Mouse (Mus musculus) urinary bladder, adult 18-20 months (tissue): ENCODE measurements around the gene Atp7a.
"Not testable (repeated sequence)": the region's sequence is repeated elsewhere in the genome, so short reads cannot be mapped to it uniquely, and the experiment has no call there.

ENCODE experiments used
- DNase-seq, 2 experiments: peaks; one replicate each; pipeline ENCODE4 v3.0.0; 2022; ENCODE audit warnings: low spot score in 2 of 2, mixed read lengths in 2 of 2

Gene Atp7a

GRCm38 (mm10) chrX:106026418-106027342 lies at the start of gene Atp7a:
Atp7a (plus strand) TSS chrX:106027276.
- DNase-seq = peak; percentile 71 to 83

DNA sequence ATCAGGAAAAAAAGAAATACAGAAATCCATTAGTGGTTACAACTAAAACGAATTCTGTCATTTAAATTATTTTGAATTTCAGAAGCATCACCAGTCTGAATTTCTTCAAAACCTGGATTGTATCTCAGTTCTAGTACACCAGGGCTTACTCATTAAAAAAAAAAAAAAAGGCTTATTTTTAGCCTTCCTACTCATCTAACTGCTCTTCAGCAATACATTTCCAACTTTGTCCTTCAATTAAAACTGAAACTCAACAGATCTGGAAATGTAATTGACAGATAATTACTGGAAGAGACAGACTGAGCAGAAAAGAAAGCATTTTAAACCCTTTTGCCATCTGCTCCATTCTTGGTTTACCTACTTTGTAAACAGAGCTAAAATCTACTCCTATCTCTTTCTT lies 25.5 kb upstream of the Atp7a start:
- DNase-seq = no peak

DNA sequence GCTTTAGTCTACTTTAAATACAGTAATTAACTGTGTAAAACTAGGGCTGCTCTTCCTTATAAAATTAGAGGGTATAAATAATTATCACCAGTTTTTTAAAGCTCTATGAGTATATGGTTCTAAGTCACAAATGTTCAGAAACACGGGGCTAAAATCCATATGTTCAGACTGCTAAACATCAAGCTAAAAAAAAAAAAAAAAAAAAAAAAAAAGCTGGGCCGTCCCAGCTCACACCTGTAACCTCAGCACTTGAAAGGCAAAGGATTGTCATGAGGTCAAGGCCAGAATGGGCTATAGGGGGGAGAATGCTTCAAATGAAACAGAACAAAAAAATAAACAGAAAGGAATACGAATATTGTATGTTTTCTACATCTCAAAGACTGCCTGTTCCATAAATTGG lies 16.3 kb upstream of the Atp7a start:
- DNase-seq = no peak

DNA sequence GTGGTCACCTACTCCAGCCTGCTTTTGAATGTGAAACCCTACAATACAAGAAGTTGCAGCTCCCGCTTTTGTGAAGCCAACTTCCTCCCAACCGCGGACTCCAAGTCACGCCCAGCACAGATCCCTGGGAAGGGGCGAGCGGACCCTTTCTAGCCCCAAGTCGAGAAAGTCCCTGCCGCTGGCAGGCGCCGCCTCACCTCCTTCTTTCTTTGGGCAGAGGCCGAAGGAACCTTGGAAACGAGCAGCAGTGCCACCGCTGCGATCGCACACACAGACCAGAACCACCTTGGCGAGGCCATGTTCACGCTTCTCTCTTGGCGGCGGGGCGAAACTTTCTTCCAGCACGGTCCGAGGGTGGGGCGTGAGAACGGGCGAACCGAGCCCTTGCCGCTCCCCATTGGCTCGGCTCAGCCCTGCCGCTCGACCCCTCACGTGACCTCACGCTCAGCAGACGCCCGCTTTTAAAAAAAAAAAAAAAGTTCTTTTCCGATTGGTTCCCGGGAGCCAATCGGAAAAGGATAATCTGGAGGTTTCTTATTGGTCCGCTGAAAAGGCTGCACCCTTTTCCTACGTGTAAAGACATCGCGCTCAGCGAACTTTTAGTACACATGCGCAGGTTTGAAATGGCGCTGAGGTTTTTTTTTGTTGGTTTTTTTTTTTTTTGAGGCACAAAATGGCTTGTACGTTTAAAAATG lies 15.5 kb upstream of the Atp7a start, which contains the start of gene Magt1:
TSS of gene Magt1 (minus strand) at position 442 of the 695 bp plus-strand sequence.
- peak; percentile 52 to 80 for DNase-seq

DNA sequence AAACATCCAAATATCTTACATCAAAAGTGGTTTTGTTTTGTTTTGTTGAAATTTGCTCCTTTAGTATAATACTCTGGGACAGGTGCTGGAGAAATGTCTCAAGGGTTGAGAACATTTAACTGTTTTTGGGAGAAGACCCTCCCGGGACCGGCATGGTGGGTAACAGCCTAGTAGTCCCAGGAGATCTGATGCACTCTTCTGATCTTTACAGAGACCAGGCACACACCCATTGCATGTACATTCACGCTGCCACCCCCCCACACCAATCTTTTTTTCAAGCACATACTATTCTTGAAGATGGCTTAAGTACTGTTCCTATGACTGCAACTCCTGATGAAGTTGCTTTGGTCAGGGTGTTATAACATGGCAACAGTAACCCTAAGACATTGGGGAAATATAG lies 14.5 kb upstream of the Atp7a start:
- DNase-seq = no peak

DNA sequence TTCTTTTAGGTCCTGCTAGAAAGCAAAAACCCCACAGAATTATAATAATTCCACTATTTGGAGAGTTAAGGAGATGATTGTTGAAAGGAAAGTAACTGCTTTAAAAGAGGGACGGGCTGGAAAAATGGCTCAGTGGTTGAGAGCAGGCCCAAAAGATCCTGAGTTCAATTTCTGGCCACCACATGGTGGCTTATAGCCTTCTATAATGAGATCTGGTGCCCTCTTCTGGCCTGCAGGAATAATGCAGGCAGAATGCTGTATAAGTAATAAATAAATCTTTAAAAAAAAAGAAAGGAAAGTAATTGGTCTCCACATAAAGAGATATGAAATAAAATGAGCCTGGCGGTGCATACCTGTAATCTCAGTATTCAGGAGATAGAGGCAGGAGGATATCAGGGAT lies 13.9 kb upstream of the Atp7a start:
- DNase-seq = no peak

- DNase-seq = not testable (repeated sequence)
Observed at GRCm38 (mm10) chrX:106014741-106015377, 12.2 kb upstream of the Atp7a start.

DNA sequence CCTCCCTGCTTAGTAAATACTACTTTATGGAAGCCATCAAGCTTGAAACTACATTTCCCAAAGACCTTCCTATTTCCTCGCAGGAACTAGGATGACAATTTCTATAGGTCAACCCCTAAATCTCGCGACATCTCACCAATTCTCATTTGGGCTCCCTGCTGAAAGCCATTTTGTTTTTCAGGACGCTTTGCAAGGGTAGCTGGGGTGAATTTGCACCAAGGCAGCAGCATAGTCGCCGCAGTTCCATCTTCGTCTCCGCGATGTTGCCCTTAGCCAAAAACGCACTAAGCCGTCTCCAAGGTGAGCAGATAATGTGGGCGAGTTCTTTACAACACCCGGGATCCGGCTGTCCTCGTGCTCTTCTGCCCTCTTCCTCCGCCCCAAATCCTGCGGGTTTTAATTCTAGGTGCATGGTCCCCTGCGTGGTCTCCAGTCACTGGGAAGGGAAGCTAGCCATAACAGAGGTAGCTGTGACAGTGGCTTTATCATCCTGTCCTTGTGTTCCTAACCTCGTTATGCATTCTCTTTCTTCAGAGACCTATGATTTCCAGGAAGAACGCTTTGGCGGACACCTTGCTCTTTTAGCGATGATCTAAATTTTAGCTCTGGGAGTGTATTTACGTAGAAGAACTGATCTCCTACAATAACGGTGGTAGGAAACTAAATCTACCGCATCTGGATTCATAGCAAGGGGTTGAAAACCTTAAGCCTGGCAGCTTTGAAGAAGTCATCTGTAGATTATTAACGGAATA lies 11.3 kb upstream of the Atp7a start, which contains the start of gene Cox7b:
TSS of gene Cox7b (plus strand) at position 130 of the 752 bp plus-strand sequence.
- peak; percentile 34 to 60 for DNase-seq

- no peak for DNase-seq
Observed at GRCm38 (mm10) chrX:106017102-106017501, 10.0 kb upstream of the Atp7a start.

DNA sequence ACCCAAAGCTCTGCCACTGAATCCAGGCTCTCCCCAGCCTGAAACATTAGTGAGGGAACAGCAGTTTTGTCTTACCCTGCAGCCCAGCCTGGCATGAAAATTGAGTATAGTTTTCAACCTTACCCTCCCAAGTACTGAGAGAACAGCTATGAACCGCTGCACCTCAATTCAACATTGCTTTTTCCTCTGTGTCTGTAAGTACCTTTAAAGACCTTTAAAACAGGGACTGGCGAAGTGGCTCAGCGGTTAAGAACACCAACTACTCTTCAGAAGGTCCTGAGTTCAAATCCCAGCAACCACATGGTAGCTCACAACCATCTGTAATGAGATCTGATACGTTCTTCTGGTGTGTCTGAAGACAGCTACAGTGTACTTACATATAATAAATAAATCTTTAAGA lies 9.6 kb upstream of the Atp7a start:
- DNase-seq = no peak

DNA sequence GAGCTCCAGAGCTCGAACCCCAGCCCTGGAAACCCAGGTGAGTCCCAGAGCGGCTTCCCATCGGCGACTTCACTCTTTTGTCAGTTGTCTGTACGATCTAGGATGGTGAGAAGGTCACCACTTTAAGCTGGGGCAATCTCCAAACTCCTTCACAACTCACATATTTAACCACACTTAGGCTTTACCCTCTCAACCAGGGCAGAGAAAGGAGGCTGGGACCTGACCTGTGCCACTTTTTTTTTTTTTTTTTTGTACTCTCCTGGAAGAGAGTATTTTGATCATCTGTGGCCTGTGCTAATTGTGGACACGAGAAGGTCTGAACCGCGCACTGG lies 233 bp downstream of the Atp7a start:
- DNase-seq = no peak

GRCm38 (mm10) chrX:106030176-106030575 lies 3.1 kb downstream of the Atp7a start:
- no peak for DNase-seq

DNA sequence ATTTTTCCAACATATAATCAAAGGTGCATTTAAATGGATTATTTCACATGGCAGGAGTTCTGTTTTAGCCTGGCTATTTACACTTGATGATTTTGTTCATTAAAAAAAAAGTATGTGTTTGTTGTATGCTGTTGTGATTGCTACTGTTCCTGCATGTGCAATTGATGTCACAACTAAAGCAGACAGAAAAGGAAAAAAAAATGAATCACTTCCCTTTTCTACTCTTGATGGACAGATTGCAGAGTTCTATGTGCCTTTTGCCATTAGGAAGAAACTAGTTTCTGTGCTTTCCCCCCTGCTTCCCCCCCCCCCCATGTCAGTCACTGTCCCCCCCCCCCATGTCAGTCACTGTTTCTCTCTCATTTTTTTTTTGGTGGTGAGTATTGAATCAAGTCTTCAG lies 4.0 kb downstream of the Atp7a start:
- no peak for DNase-seq

- no peak for DNase-seq
Observed at GRCm38 (mm10) chrX:106035727-106036126, 8.7 kb downstream of the Atp7a start.

- DNase-seq = no peak
Observed at GRCm38 (mm10) chrX:106037185-106037752, 10.2 kb downstream of the Atp7a start.

DNA sequence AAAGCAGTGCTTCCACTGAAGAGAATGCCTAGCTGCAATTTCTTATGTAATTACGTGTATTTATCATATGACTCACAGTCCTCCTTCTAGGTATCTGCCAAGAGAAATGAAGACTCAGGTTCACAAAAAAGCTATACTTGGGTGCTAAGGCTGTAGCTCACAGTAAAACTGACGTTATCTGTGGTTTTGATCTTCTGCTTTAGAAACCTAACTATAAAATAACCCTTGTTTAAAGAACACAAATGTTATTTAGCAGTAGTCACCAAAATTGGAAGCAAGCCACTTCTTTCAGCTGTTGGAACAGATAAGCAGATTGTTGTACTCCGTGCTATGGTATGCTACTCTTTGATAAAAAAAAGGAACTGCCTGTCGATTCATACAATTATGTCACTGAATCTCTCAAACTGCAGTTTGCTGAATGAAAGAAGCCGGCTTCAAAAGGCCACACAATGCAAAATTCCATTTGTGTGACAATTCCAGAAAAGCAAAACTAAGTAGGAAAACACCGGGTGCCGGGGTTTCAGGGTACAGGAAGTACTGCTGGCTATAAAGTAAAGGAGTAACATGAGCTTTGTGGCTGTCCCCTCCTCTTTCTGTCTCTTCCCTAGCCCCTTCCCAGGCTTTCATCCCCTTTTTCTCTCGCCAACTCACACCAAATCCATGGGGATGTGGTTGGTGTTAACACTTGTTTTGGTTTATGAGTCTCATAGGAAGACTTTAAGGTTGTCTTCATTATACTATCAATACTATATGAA lies 17.0 kb downstream of the Atp7a start:
- no peak for DNase-seq

GRCm38 (mm10) chrX:106045455-106045854 lies 18.4 kb downstream of the Atp7a start:
- no peak for DNase-seq

DNA sequence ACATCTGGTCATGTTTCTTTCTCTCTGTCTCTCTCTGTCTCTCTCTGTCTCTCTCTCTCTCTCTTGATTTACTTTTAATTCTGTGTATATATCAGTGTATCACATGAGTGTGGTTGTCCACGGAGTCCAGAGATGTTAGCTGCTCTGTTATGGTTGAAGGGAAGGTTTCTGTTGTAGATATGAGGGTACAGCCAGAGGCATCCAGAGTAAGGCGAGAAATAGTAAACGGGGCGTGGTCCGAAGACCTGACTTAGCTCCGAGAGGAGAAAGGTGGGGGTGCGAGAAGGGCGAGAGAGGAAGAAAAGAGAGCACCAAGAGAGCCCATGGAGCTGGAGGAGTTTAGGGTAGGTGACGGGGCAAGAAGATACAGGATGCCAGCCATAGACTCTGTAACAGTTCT lies 18.9 kb downstream of the Atp7a start:
- no peak for DNase-seq

GRCm38 (mm10) chrX:106048191-106048590 lies 21.1 kb downstream of the Atp7a start:
- no peak for DNase-seq

DNA sequence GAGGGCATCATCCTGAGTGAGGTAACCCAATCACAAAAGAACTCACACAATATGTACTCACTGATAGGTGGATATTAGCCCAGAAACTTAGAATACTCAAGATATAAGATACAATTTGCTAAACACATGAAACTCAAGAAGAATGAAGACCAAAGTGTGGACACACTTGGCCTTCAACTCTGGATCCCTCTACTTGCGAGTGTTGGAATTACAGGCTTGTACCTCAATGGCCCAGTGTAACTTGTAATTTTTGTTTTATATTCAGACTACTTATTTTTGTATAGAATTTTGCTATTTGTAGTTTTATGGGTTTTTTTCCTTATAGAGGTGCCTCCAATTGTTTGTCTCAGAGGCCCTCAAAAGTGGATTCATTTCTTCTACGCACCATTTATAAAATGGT lies 50.8 kb downstream of the Atp7a start:
- DNase-seq = not testable (repeated sequence)
